Mouse (Mus musculus) adrenal gland, adult 18-20 months (tissue): ENCODE data around the gene Lrrc56. TPM values are rescaled to one million over a fixed set of nuclear protein-coding genes. Genes with fewer than 3 reads are reported as not detected.

Experiments
- microRNA-seq, 2 experiments: library from miRNA; unstranded; fragments of <30 nt; microRNA quantifications; one replicate each; pipeline ENCODE4 v1.2.0; 2021; ENCODE audit warnings: borderline number of aligned reads in 2 of 2
- total RNA-seq, 2 experiments: library from RNA; stranded (reverse); gene quantifications; 1 replicate in 1 of 2; 2 replicates in 1 of 2; pipeline ENCODE4 v1.2.3; 2021

Gene Lrrc56
- total RNA-seq, 2 experiments from 2014 or later, result 3.9 to 6.9 TPM

Small RNA genes lying within 50 kb of the gene (microRNA-seq; reads per million reads assigned to microRNA genes)
- gene Mir210, result 234 to 362 reads per million in 2 experiments

Other genes starting within 250 kb of the Lrrc56 start
- 1 to 10 TPM; 1.4 to 1.7 TPM for gene Ifitm5, start 243.9 kb upstream of the Lrrc56 start, total RNA-seq
- gene Gm45717, start 238.2 kb upstream of the Lrrc56 start, total RNA-seq, result 1 to 10 TPM in 1 of 2 experiments, not detected in 1; 1.2 TPM
- 100 to 1,000 TPM; 433 to 585 TPM for gene Ifitm2, start 238.2 kb upstream of the Lrrc56 start, total RNA-seq
- 1 to 10 TPM; 6.9 to 9.8 TPM for gene Ifitm1, start 226.9 kb upstream of the Lrrc56 start, total RNA-seq
- gene Ifitm3, start 183.4 kb upstream of the Lrrc56 start, total RNA-seq, result 100 to 1,000 TPM in 1 of 2 experiments, 10 to 100 TPM in 1; 94.2 to 155 TPM
- gene Ifitm6, start 176.2 kb upstream of the Lrrc56 start, total RNA-seq, result under 1 TPM; 0.64 to 0.66 TPM
- not detected for gene Gm17387, start 165.0 kb upstream of the Lrrc56 start, total RNA-seq
- 1 to 10 TPM; 1.3 to 2.7 TPM for gene B4galnt4, start 133.1 kb upstream of the Lrrc56 start, total RNA-seq
- 1 to 10 TPM; 1.8 to 3.3 TPM for gene Pkp3, start 115.9 kb upstream of the Lrrc56 start, total RNA-seq
- 1 to 10 TPM; 2.0 to 2.7 TPM for gene Sigirr, start 93.6 kb upstream of the Lrrc56 start, total RNA-seq
- gene Ano9, start 76.4 kb upstream of the Lrrc56 start, total RNA-seq, result under 1 TPM; 0.20 to 0.32 TPM
- gene Ptdss2, start 71.8 kb upstream of the Lrrc56 start, total RNA-seq, result 10 to 100 TPM; 39.2 to 40.4 TPM
- 100 to 1,000 TPM; 218 to 327 TPM for gene Rnh1, start 21.3 kb upstream of the Lrrc56 start, total RNA-seq
- gene Hras, start 152 bp upstream of the Lrrc56 start, total RNA-seq, result 10 to 100 TPM; 87.8 to 99.7 TPM
- gene Lmntd2, start 19.9 kb downstream of the Lrrc56 start, total RNA-seq, result under 1 TPM; 0.13 to 0.33 TPM
- gene Rassf7, start 21.7 kb downstream of the Lrrc56 start, total RNA-seq, result 1 to 10 TPM; 1.4 to 2.6 TPM
- 10 to 100 TPM; 75.8 to 76.0 TPM for gene Phrf1, start 34.6 kb downstream of the Lrrc56 start, total RNA-seq
- gene Irf7, start 72.3 kb downstream of the Lrrc56 start, total RNA-seq, result 1 to 10 TPM; 7.9 to 8.4 TPM
- 1 to 10 TPM; 1.6 to 9.5 TPM for gene Cdhr5, start 82.6 kb downstream of the Lrrc56 start, total RNA-seq
- gene Sct, start 85.0 kb downstream of the Lrrc56 start, total RNA-seq, result not detected
- under 1 TPM; 0.19 to 0.27 TPM for gene Drd4, start 97.8 kb downstream of the Lrrc56 start, total RNA-seq
- gene Deaf1, start 133.5 kb downstream of the Lrrc56 start, total RNA-seq, result 10 to 100 TPM; 21.9 to 30.3 TPM
- 10 to 100 TPM; 25.7 to 25.9 TPM for gene Tmem80, start 133.6 kb downstream of the Lrrc56 start, total RNA-seq
- 1 to 10 TPM; 1.9 to 2.7 TPM for gene Eps8l2, start 144.7 kb downstream of the Lrrc56 start, total RNA-seq
- 100 to 1,000 TPM; 677 to 814 TPM for gene Taldo1, start 198.0 kb downstream of the Lrrc56 start, total RNA-seq
- gene Gatd1, start 220.0 kb downstream of the Lrrc56 start, total RNA-seq, result 10 to 100 TPM; 25.5 to 35.3 TPM
- gene Cend1, start 235.3 kb downstream of the Lrrc56 start, total RNA-seq, result 1 to 10 TPM; 1.7 to 2.4 TPM
- gene Slc25a22, start 243.7 kb downstream of the Lrrc56 start, total RNA-seq, result 100 to 1,000 TPM; 104 to 105 TPM
- 1 to 10 TPM; 1.1 to 1.4 TPM for gene Pidd1, start 249.9 kb downstream of the Lrrc56 start, total RNA-seq